Mouse (Mus musculus) C2C12 (cell line): ENCODE data around the gene Diras2. TPM values are rescaled to one million over a fixed set of nuclear protein-coding genes. Genes with fewer than 3 reads are reported as not detected.

Experiments
- H3K27me3 ChIP-seq: one replicate; pipeline ENCODE4 v1.6.1; 2011; ENCODE audit not compliant: control insufficient read depth, insufficient read depth, insufficient read length
- H3K36me3 ChIP-seq: one replicate; pipeline ENCODE4 v1.6.1; 2011; ENCODE audit not compliant: control insufficient read depth, insufficient read depth
- H3K4me3 ChIP-seq: one replicate; pipeline ENCODE4 v1.5.1; 2011; ENCODE audit warnings: mild to moderate bottlenecking, control low read depth; ENCODE audit not compliant: poor library complexity, insufficient read depth, severe bottlenecking
- H3K79me2 ChIP-seq: one replicate; pipeline ENCODE4 v1.6.1; 2011; ENCODE audit not compliant: control insufficient read depth, insufficient read depth
- H3K79me3 ChIP-seq: one replicate; pipeline ENCODE4 v1.6.1; 2011; ENCODE audit warnings: low read depth, control low read depth
- H3ac ChIP-seq: one replicate; pipeline ENCODE3; 2011; ENCODE audit warnings: low read depth; ENCODE audit not compliant: control insufficient read depth, insufficient read length
- CEBPB ChIP-seq: IDR thresholded peaks from one replicate; pipeline ENCODE4 v1.6.1; 2011; ENCODE audit warnings: low read depth, mild to moderate bottlenecking, control low read depth, moderate library complexity
- CTCF ChIP-seq: IDR thresholded peaks from one replicate; pipeline ENCODE4 v1.5.1; 2011; ENCODE audit not compliant: control insufficient read depth, insufficient read depth, insufficient read length
- FOSL1 ChIP-seq: IDR thresholded peaks from one replicate; pipeline ENCODE4 v1.8.0; 2011; ENCODE audit warnings: mild to moderate bottlenecking, low read length; ENCODE audit not compliant: poor library complexity, insufficient read depth, severe bottlenecking
- MAX ChIP-seq: IDR thresholded peaks from one replicate; pipeline ENCODE4 v1.6.1; 2011; ENCODE audit warnings: mild to moderate bottlenecking, control low read depth
- MYOD1 ChIP-seq: IDR thresholded peaks from one replicate; pipeline ENCODE4 v1.6.1; 2011; ENCODE audit warnings: low read depth; ENCODE audit not compliant: control insufficient read depth, insufficient read length
- MYOG ChIP-seq: IDR thresholded peaks from one replicate; pipeline ENCODE4 v1.6.1; 2011; ENCODE audit not compliant: control insufficient read depth, insufficient read length; ENCODE audit errors: extremely low read depth
- USF1 ChIP-seq: IDR thresholded peaks from one replicate; pipeline ENCODE4 v1.6.1; 2011; ENCODE audit warnings: low read depth, mild to moderate bottlenecking, control low read depth, moderate library complexity
- polyA plus RNA-seq: library from polyadenylated mRNA; unstranded; fragments of >200 nt; fragmentation: generic; extraction: Trizol; gene quantifications from one replicate; pipeline ENCODE4 v1.2.1, GENCODE M21; 2012; ENCODE audit warnings: missing spikeins

Gene Diras2
- polyA plus RNA-seq, 1 experiment, result 0.15 TPM

GRCm38 (mm10) chr13:52575483-52575882 lies 44.4 kb upstream of the Diras2 start:
- Histone ChIP-seq H3K36me3 (no peaks in the 10 kb centered on the region), H3K79me2 (no peaks in the 10 kb centered on the region), H3K4me3 (no peak overlapping the region), H3K79me3 (no peaks in the 10 kb centered on the region), H3ac (no peak overlapping the region), H3K27me3 (no peaks in the 10 kb centered on the region)
- TF ChIP-seq CEBPB, result no peak
- TF ChIP-seq USF1, result no peak

DNA sequence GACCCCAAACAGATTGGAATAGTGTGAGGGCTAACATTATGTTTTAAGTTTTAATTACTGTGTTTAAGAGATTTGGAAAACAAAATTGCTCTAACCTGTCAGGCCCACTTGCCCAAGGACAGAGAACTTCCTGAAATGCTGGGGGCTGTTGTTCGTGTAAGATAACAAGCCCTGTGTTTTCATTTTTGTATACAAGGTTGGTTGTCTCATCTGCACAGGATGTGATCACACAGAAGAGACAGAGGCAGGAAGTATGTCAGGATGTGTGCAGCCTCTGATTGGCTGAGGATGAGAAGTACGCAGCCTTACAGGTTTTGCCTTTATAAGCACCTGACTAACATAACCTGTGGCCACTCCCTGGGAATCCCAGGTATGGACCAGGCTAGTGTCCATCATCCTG lies 43.2 kb upstream of the Diras2 start:
- H3ac ChIP-seq, result no peak overlapping the region
- no peaks in the 10 kb centered on the region for H3K79me3 ChIP-seq
- no peak overlapping the region for H3K4me3 ChIP-seq
- H3K79me2 ChIP-seq, result no peaks in the 10 kb centered on the region
- no peak for TF ChIP-seq CEBPB
- no peak for TF ChIP-seq FOSL1
- no peak for TF ChIP-seq CTCF
- TF ChIP-seq MYOD1, result no peak
- no peaks in the 10 kb centered on the region for H3K27me3 ChIP-seq
- H3K36me3 ChIP-seq, result no peaks in the 10 kb centered on the region

DNA sequence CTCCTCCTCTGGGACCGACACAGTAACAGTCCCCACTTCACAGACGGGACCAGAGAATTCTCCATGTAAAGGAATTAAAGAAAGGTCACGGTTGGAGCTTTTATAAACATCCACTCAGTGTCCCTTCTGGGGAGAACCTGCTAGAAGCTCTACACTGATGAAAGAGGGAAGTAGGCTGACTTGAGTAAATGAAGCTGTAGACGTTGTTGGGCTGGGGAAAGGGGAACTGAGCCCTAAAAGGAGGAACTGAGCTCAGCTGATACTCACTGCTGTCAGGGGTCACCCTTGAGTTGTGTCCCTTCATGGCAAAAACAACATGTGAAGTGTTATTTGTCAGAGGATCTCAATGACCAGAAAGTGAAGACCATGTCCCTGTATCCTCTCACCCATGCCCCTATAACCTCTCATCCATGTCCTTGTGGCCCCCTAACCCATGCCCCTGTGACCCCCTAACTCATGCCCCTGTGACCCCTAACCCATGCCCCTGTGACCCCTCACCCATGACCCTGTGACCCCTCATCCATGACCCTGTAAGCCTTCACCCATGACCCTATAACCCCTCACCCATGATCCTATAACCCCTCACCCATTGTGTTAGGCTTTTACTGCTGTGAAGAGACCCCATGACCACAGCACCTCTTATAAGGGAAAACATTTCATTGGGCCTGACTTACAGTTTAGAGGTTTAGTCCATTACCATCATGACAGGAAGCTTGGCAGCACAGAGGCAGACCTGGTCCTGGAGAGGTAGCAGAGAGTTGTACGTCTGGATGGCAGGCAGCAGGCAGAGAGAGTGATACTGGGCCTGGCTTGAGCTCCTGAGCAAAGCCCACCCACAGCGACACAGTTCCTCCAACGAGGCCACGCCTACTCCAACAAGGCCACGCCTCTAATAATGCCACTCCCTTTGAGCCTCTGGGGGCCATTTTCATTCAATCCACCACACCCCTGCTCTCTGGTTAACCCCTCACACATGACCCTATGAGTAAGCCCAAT lies 41.7 kb upstream of the Diras2 start:
- TF ChIP-seq CTCF (no peak), USF1 (no peak), MYOD1 (no peak), CEBPB (no peak), FOSL1 (no peak)
- H3K27me3 ChIP-seq, result no peaks in the 10 kb centered on the region

GRCm38 (mm10) chr13:52571591-52572384 lies 40.7 kb upstream of the Diras2 start:
- Histone ChIP-seq H3K36me3 (no peaks in the 10 kb centered on the region), H3K4me3 (no peak overlapping the region), H3K79me2 (no peaks in the 10 kb centered on the region), H3ac (no peak overlapping the region), H3K79me3 (no peaks in the 10 kb centered on the region), H3K27me3 (no peaks in the 10 kb centered on the region)
- TF ChIP-seq FOSL1 (no peak), USF1 (no peak), MYOG (no peak), MYOD1 (no peak), CEBPB (no peak), MAX (no peak), CTCF (no peak)

More for the DNA sequence above, 41.7 kb upstream of the Diras2 start:
- H3K36me3 ChIP-seq, result no peaks in the 10 kb centered on the region
- H3ac ChIP-seq, result no peak overlapping the region
- no peak overlapping the region for H3K4me3 ChIP-seq
- no peaks in the 10 kb centered on the region for H3K79me2 ChIP-seq
- no peaks in the 10 kb centered on the region for H3K79me3 ChIP-seq

DNA sequence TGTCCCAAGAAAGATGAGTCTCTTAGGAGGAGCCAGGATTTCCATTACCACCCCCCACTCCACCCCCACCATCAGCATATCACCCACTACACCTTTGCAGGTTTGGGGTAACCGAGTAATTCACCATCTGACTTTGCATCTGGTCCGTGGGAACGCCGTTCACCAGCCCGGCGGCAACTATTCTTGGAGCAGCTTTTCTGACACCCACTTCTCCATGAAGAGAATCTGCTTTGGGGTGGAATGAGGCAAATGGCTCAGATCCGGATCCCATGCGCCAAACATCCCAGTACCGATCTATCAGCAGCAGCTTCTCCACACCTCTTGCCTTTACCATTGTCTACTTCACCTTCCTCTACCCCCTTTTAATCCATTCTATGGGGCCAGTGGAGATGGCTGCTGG lies 39.2 kb upstream of the Diras2 start:
- Histone ChIP-seq H3K27me3 (no peaks in the 10 kb centered on the region), H3K4me3 (no peak overlapping the region)
- TF ChIP-seq MAX, result no peak
- no peak for TF ChIP-seq MYOG
- TF ChIP-seq MYOD1, result no peak
- no peak for TF ChIP-seq USF1
- no peak for TF ChIP-seq CEBPB
- TF ChIP-seq FOSL1, result no peak
- no peak for TF ChIP-seq CTCF

More for the DNA sequence above, 39.2 kb upstream of the Diras2 start:
- Histone ChIP-seq H3K79me2 (no peaks in the 10 kb centered on the region), H3K79me3 (no peaks in the 10 kb centered on the region), H3K36me3 (no peaks in the 10 kb centered on the region), H3ac (no peak overlapping the region)
